Mouse (Mus musculus): Measurements from ENCODE around the gene Gm10382.

GRCm38 (mm10) chr5:125364851-125365429 lies 24.2 kb upstream of the Gm10382 start:
- no peak for TF ChIP-seq POLR2A (IDR thresholded peaks at IDR 0.05; ENCODE audit: low read depth, low read length)
- no peak for TF ChIP-seq CTCF (IDR thresholded peaks at IDR 0.05; ENCODE audit: extremely low read depth, insufficient read length, insufficient replicate concordance, low read depth, low read length)
